Mouse (Mus musculus) kidney, embryonic 16.5 days (tissue): Measurements from ENCODE around the gene Maml3. TPM values are rescaled to one million over a fixed set of nuclear protein-coding genes. Genes with fewer than 3 reads are reported as not detected.

ENCODE experiments used
- ATAC-seq: fragments of 200-750 bp; cut with Nextera tagmentation; 2 replicates; pipeline ENCODE4 v1.8.0; 2017; ENCODE audit warnings: moderate TSS enrichment; ENCODE audit not compliant: low FRiP score, low TSS enrichment
- H3K27ac ChIP-seq: fragments of 300-500 bp; sonication (generic); 2 replicates; pipeline ENCODE4 v1.5.1; 2014; ENCODE audit warnings: low read length
- H3K27me3 ChIP-seq: fragments of 300-500 bp; sonication (generic); 2 replicates; pipeline ENCODE4 v1.6.1; 2014; ENCODE audit warnings: low read length, control low read depth, mixed read lengths; ENCODE audit not compliant: insufficient read depth
- H3K36me3 ChIP-seq: fragments of 300-500 bp; sonication (generic); 2 replicates; pipeline ENCODE4 v1.6.1; 2014; ENCODE audit warnings: low read length, control low read depth, mixed read lengths; ENCODE audit not compliant: insufficient read depth
- H3K4me1 ChIP-seq: fragments of 300-500 bp; sonication (generic); 2 replicates; pipeline ENCODE4 v1.6.1; 2014; ENCODE audit warnings: low read length, control low read depth, mixed read lengths; ENCODE audit not compliant: insufficient read depth
- H3K4me2 ChIP-seq: fragments of 300-500 bp; sonication (generic); replicated peaks from 2 replicates; pipeline ENCODE4 v1.6.1; 2014; ENCODE audit warnings: low read depth, low read length
- H3K4me3 ChIP-seq: fragments of 300-500 bp; sonication (generic); 2 replicates; pipeline ENCODE4 v1.5.1; 2014; ENCODE audit warnings: mild to moderate bottlenecking, low read length
- H3K9ac ChIP-seq: fragments of 300-500 bp; sonication (generic); replicated peaks from 2 replicates; pipeline ENCODE4 v1.6.1; 2014; ENCODE audit warnings: low read length
- H3K9me3 ChIP-seq: fragments of 300-500 bp; sonication (generic); 2 replicates; pipeline ENCODE4 v1.6.1; 2016; ENCODE audit warnings: low read length, control low read depth
- WGBS: fragments of 180-500 bp; shearing (Covaris S2); extraction: QIAGEN DNeasy Blood & Tissue Kit; methylation state at CpG from one replicate; pipeline ENCODE4 v1.1.7; 2014; 5-methylcytosine and 5-hydroxymethylcytosine counted together
- polyA plus RNA-seq: library from polyadenylated mRNA; unstranded; fragments of >200 nt; fragmentation: Nextera tagmentation; extraction: Ambion mirVana; gene quantifications from 2 replicates; pipeline ENCODE4 v1.2.1, GENCODE M21; 2015

The Maml3 gene
- polyA plus RNA-seq, 1 experiment from 2014 or later = 6.7 TPM

DNA sequence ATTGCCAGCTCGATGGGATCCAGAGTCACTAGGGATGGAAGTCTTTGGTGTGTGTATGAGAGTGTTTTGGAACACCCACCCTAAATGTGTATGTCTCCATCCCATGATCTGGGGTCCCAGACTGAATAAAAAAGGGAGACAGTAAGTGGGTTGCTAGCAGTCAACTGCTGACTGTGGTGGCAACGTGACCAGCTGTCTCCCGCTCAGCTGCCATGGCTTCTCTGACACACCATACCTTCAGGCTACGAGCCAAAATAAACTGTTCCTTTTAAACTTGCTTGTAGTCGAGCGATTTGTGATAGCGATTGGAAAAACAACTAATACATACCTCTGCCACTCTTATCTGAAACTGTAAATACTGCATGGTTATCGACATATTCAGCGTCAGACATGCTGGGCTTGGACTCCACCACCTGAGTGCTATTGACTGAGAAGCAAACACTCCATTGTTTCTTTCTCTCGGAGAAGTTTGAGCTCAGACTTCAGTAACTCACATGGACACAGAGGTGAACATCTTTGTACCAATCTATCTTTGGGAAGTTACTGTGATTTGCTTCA lies 213.2 kb downstream of the Maml3 start:
- H3K9ac ChIP-seq = no peak overlapping the region

DNA sequence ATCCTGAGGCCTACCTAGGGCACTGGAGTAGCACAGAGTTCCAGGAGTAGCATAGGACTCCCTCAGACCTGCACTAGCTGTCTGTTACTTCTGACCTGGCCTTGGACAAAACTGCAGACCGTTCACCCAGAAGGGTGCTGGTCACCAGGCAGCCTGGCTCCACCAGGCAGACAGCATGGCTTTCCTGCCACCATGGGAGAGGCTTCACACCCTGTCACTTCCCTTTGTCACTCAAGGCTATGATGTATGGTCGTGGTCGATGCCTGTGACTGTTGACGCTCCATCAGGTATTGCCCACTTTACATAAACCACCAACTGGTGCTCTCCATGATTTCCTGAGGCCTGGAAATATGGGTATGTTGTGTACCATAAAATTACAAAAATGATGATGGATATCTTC lies 214.7 kb downstream of the Maml3 start:
- Histone ChIP-seq H3K4me1 (peaks cover 28% of the 10 kb centered on the region), H3K27me3 (no peaks in the 10 kb centered on the region), H3K36me3 (no peaks in the 10 kb centered on the region), H3K9me3 (peaks cover under 1% of the 10 kb centered on the region), H3K27ac (no peak overlapping the region), H3K4me2 (no peak overlapping the region), H3K9ac (no peak overlapping the region; the same call in 1 of the 2 replicates), H3K4me3 (no peak overlapping the region)
- WGBS = 50% methylated on average over 4 of the region's 4 CpGs
- ATAC-seq = no peak

More for the DNA sequence above, 213.2 kb downstream of the Maml3 start:
- Histone ChIP-seq H3K9me3 (peaks cover 9% of the 10 kb centered on the region), H3K4me2 (no peak overlapping the region), H3K4me1 (peaks cover 26% of the 10 kb centered on the region), H3K27ac (no peak overlapping the region), H3K36me3 (no peaks in the 10 kb centered on the region), H3K4me3 (no peak overlapping the region), H3K27me3 (no peaks in the 10 kb centered on the region)
- WGBS = 78% methylated on average over 10 of the region's 10 CpGs
- no peak for ATAC-seq

DNA sequence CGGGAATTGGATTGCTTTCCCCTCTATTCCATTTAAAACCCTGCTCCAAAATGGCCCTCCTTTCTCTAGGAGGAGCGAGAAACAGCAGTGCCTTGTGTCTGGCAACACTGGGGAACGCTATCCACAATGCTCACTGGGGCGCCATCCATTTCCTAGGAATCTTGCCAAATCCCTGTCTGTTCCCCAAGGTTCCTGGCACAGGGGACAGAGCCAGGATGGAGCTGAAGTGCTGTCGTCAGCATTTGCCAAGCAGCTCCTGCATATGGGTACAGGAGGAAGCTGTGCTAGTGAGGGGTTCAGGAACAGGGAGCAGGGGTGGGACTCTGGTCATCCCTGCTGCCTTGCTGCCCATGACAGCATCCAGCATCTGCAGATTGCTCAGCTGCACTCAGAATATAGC lies 215.1 kb downstream of the Maml3 start:
- Histone ChIP-seq H3K4me1 (peaks cover 28% of the 10 kb centered on the region), H3K27ac (no peak overlapping the region; the same call in 1 of the 2 replicates), H3K36me3 (no peaks in the 10 kb centered on the region), H3K9me3 (no peaks in the 10 kb centered on the region), H3K4me3 (no peak overlapping the region), H3K4me2 (no peak overlapping the region), H3K9ac (no peak overlapping the region; the same call in 1 of the 2 replicates), H3K27me3 (no peaks in the 10 kb centered on the region)
- WGBS = 71% methylated on average over 5 of the region's 5 CpGs
- ATAC-seq = no peak

DNA sequence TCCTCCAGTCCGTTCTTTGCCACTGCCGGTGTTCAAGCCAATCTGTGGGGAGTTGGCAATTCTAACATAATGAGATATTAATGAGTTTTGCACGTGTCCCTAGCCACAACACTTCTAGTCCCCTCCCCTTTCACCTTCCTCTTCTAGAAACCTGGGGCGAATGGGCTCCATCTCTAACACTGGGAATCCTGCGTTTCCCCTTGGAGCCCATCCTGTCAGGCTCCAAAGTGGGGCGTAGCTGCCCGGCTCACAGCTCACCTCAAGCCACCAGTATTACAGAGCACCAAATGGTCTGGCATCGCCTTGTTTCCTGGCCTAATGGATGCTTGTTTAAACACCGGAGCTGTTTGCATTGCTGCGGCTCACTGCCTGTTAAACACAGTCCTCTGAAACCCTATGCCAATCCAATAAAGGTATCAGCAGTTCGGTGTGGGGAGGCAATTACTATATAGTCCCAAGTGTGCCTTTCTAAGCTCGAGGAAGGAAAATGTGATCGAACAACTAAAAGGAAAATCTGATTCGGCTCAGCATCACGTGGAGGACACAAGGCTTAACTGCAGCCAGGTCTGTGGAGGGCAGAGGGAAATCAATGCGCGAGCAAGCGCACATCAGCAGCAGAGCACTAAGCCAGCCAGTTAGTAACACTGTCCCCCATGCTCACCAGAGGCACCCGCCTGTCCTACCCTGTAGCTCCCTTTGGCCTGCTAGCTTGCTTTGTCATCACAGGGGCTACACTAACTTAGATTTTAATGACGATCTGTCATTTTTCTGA lies 216.0 kb downstream of the Maml3 start:
- Histone ChIP-seq H3K4me3 (peak overlapping the region; percentile 21), H3K4me2 (peak overlapping the region; percentile 51), H3K27me3 (no peaks in the 10 kb centered on the region), H3K9ac (peak overlapping the region; percentile 39; the same call in 1 of the 2 replicates), H3K9me3 (no peaks in the 10 kb centered on the region), H3K36me3 (no peaks in the 10 kb centered on the region), H3K4me1 (peaks cover 28% of the 10 kb centered on the region), H3K27ac (peak overlapping the region; percentile 50)
- peak; percentile 74 for ATAC-seq
- 15% methylated on average over 20 of the region's 20 CpGs for WGBS

DNA sequence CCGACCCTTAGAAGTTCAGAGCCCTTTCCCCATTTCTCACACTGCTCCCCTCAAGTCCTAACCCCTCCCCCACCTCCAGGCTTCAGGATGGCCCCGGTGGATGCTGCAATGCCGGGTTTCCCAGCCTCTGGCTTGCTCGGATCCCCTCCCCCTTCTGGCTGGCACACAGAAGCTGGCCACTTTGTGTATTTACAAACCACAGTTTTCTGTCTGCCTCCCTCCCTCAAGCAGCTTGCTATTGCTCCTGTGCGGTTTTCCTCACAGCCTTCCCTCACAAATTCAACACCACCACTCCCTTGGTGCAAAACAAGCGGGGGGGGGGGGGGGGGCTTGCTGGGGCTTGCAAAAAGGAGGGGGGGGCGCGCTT lies 216.6 kb downstream of the Maml3 start:
- Histone ChIP-seq H3K9me3 (no peaks in the 10 kb centered on the region), H3K27ac (peak overlapping the region; percentile 50; the same call in 1 of the 2 replicates), H3K36me3 (no peaks in the 10 kb centered on the region), H3K27me3 (no peaks in the 10 kb centered on the region), H3K4me3 (peak overlapping the region; percentile 21; the same call in 1 of the 2 replicates), H3K4me2 (peak overlapping the region; percentile 51), H3K9ac (no peak overlapping the region; the same call in 1 of the 2 replicates), H3K4me1 (peaks cover 28% of the 10 kb centered on the region)
- 9% methylated on average over 7 of the region's 8 CpGs for WGBS
- ATAC-seq = peak; percentile 21; the same call in 1 of the 2 replicates

DNA sequence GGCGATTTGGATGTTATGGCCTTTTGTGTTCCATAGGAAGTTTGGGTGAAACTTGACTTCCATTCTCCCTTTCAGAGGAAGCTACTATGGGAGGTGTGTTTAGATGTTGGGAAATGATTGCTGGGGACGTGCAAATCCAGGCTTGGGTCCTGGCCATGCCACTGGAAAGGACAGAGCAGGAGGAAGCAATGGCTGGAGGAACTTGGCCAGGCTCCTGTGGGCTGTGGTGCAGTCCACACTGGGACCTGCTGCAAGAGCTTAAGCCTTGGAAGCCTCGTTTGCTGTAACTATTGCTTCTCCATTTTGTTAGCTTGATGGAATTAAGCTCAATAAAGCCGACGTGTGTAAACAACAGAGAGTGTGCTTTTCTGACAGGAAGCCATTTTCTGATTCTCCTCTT lies 219.0 kb downstream of the Maml3 start:
- Histone ChIP-seq H3K27me3 (no peaks in the 10 kb centered on the region), H3K4me1 (peaks cover 45% of the 10 kb centered on the region), H3K36me3 (no peaks in the 10 kb centered on the region), H3K4me2 (no peak overlapping the region), H3K9ac (no peak overlapping the region), H3K27ac (no peak overlapping the region), H3K4me3 (no peak overlapping the region), H3K9me3 (no peaks in the 10 kb centered on the region)
- 43% methylated on average over 5 of the region's 5 CpGs for WGBS
- no peak for ATAC-seq

DNA sequence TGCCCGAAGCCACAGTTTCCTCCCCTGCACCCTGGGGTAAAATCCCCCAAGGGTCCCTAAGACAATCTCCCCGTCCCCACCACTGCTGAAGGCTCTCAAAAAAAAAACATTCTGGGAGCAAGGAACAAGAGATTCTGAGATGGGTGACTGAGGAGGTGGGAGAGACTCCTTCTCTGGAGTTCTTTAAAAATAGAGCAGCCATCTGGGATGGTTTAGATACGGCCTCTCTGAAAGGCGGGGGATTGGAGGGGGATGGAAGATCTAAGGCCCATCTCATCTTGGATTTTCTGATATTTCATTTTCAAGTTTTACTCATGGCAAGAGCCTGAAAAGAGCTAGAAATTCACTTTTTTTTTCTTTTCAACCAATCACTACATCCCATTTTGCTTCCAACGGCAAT lies 219.4 kb downstream of the Maml3 start:
- Histone ChIP-seq H3K27me3 (no peaks in the 10 kb centered on the region), H3K9ac (no peak overlapping the region), H3K36me3 (no peaks in the 10 kb centered on the region), H3K4me2 (no peak overlapping the region), H3K4me1 (peaks cover 49% of the 10 kb centered on the region), H3K27ac (no peak overlapping the region), H3K9me3 (no peaks in the 10 kb centered on the region), H3K4me3 (no peak overlapping the region)
- 88% methylated on average over 5 of the region's 5 CpGs for WGBS
- no peak for ATAC-seq

DNA sequence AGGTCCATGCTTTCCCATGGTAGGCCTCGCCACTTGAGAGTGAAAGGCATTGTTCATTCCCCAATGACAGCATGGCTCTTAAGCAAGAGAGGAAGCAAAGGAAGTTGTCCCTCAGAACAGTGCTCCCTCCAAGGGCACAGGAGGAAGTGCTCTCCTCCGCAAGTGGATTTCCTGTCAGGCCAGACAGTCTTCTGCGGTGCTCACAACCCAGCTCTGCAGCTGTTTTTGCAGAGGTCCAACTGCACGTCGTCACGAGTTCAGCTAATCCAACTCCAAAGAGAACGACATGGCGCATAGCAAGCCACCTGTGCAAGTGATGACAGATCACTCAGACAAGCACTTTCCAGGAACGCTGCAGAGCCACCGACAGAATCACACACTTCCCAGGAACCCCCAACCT lies 222.9 kb downstream of the Maml3 start:
- 33% methylated on average over 10 of the region's 10 CpGs for WGBS
- H3K4me2 ChIP-seq = no peak overlapping the region; the same call in 1 of the 2 replicates

DNA sequence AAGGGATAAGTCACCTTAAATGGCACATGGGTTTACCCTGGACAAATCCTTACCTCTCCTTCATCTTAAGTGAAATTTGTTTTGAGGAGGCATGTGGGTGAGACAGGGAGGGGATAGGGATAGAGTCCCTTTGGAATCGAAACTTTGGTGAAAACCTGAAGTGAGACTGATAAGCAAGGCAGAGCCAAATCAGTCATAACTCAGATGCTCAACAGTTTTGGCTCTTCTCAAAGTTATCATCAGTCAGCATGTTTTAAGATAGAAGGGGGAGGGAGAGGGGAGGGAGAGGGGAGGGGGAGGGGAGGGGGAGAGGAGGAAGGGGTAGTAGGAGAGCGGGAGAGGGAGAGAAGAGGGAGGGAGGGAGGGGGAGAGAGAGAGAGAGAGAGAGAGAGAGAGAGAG lies 223.5 kb downstream of the Maml3 start:
- WGBS = 67% methylated on average over 1 of the region's 2 CpGs
- no peak overlapping the region for H3K4me3 ChIP-seq
- no peak for ATAC-seq
- peaks cover 38% of the 10 kb centered on the region for H3K4me1 ChIP-seq
- H3K9ac ChIP-seq = no peak overlapping the region
- H3K9me3 ChIP-seq = no peaks in the 10 kb centered on the region
- no peaks in the 10 kb centered on the region for H3K27me3 ChIP-seq
- no peak overlapping the region for H3K27ac ChIP-seq
- H3K4me2 ChIP-seq = no peak overlapping the region
- no peaks in the 10 kb centered on the region for H3K36me3 ChIP-seq

More for the DNA sequence above, 222.9 kb downstream of the Maml3 start:
- ATAC-seq = peak; percentile 66
- H3K27me3 ChIP-seq = no peaks in the 10 kb centered on the region
- H3K9ac ChIP-seq = 0 out of 2 replicates have a peak overlapping the region, but pooled peaks have one; percentile 20
- 0 out of 2 replicates have a peak overlapping the region, but pooled peaks have one; percentile 26 for H3K27ac ChIP-seq
- no peaks in the 10 kb centered on the region for H3K9me3 ChIP-seq
- no peaks in the 10 kb centered on the region for H3K36me3 ChIP-seq
- H3K4me3 ChIP-seq = no peak overlapping the region
- H3K4me1 ChIP-seq = peaks cover 42% of the 10 kb centered on the region

DNA sequence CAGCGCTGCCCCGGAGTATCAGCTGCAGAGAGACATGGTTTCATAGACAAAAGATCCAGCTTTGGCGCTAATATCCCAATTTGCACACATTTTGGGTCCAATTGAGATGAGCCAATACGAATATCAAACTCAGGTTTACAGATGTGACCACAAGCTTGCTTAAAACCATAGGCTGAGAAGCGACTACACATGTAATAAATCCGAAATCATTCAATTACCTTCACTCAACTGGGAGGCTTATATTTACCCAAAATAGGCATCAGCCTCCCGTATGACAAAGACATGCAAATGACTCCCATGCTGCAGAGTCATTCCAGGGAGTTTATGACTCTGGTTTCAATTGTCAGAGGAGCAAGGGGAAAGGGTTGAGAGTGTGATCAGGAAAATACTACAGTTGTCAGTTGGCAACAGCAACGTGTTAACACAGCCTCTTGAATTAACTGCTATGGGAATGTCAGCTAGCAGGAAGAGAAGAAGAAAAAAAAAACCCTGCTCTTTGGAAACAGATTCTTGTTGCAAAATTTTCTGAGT lies 224.3 kb downstream of the Maml3 start:
- WGBS = 49% methylated on average over 8 of the region's 8 CpGs
- Histone ChIP-seq H3K36me3 (no peaks in the 10 kb centered on the region), H3K4me1 (peaks cover 38% of the 10 kb centered on the region), H3K9ac (no peak overlapping the region), H3K9me3 (no peaks in the 10 kb centered on the region), H3K27me3 (no peaks in the 10 kb centered on the region), H3K4me3 (no peak overlapping the region), H3K4me2 (peak overlapping the region; percentile 24), H3K27ac (no peak overlapping the region)
- ATAC-seq = no peak
